Mouse (Mus musculus) adrenal gland, postnatal 25 days (tissue): ENCODE data around the gene Srsf4. TPM values are rescaled to one million over a fixed set of nuclear protein-coding genes. Genes with fewer than 3 reads are reported as not detected.

ENCODE experiments used
- total RNA-seq: library from RNA; stranded (reverse); gene quantifications from 2 replicates; pipeline ENCODE4 v1.2.3, GENCODE M21; 2021

Srsf4 gene
- total RNA-seq, 1 experiment from 2014 or later: 70.9 TPM

Other genes starting within 250 kb of the Srsf4 start
- 44.5 and 46.1 TPM in 2 replicates for gene Ptpru, start 35.3 kb upstream of the Srsf4 start, total RNA-seq
- gene Mecr, start 30.1 kb upstream of the Srsf4 start, total RNA-seq: 81.7 and 96.8 TPM in 2 replicates
- 4.3 and 7.2 TPM in 2 replicates for gene Tmem200b, start 48.2 kb downstream of the Srsf4 start, total RNA-seq
- gene Gm10300, start 201.1 kb downstream of the Srsf4 start, total RNA-seq: 0.61 TPM in 1 of 2 replicates, not detected in the other
- gene Epb41, start 201.7 kb downstream of the Srsf4 start, total RNA-seq: 65.5 and 70.8 TPM in 2 replicates